Mouse (Mus musculus): ENCODE measurements around the gene Serpine3. TPM values are rescaled to one million over a fixed set of nuclear protein-coding genes. Genes with fewer than 3 reads are reported as not detected.

Gene Serpine3
- polyA plus RNA-seq, 1 experiment from 2014 or later, result not detected

Other genes starting within 250 kb of the Serpine3 start
- gene Gucy1b2, start 207.4 kb upstream of the Serpine3 start, polyA plus RNA-seq (2016; fragmentation: Nextera tagmentation; extraction: Ambion mirVana), result 0.08 and 0.23 TPM in 2 replicates
- gene Fam124a, start 107.9 kb upstream of the Serpine3 start, polyA plus RNA-seq (2016; fragmentation: Nextera tagmentation; extraction: Ambion mirVana), result 3.6 and 4.3 TPM in 2 replicates
- not detected in 2 replicates for gene Gm4131, start 96.7 kb upstream of the Serpine3 start, polyA plus RNA-seq (2016; fragmentation: Nextera tagmentation; extraction: Ambion mirVana)
- 28.7 and 35.3 TPM in 2 replicates for gene Ints6, start 97.5 kb downstream of the Serpine3 start, polyA plus RNA-seq (2016; fragmentation: Nextera tagmentation; extraction: Ambion mirVana)
- 11.1 and 11.7 TPM in 2 replicates for gene Wdfy2, start 174.0 kb downstream of the Serpine3 start, polyA plus RNA-seq (2016; fragmentation: Nextera tagmentation; extraction: Ambion mirVana)

All from embryonic facial prominence, embryonic 12.5 days (tissue).